Mouse (Mus musculus): ENCODE data around the gene Tmem179b.

- TF ChIP-seq CTCF (IDR thresholded peaks at IDR 0.05; ENCODE audit: insufficient read depth, low read length) (no peak), POLR2A (IDR thresholded peaks at IDR 0.05; ENCODE audit: borderline replicate concordance, extremely low read depth, low read depth, low read length) (no peak)
These were observed 47.5 kb downstream of the Tmem179b start for GRCm38 (mm10) chr19:8726609-8727390.

Measured in lung, adult 2 months (tissue).